Mouse (Mus musculus): Measurements from ENCODE around the gene Khdrbs1.
A peak's percentile ranks its signal among the peaks of the same experiment; 100 is the strongest.

Gene Khdrbs1

GRCm38 (mm10) chr4:129672878-129673449 lies 69.1 kb downstream of the Khdrbs1 start:
- no peak for DNase-seq (ENCODE audit: low read depth, low spot score)

- DNase-seq (ENCODE audit: low read depth, low spot score), result peak; percentile 85
Observed at GRCm38 (mm10) chr4:129672083-129672877, 69.8 kb downstream of the Khdrbs1 start, which contains the start of gene Kpna6. Gene Kpna6 (minus strand): TSS chr4:129672767.

DNA sequence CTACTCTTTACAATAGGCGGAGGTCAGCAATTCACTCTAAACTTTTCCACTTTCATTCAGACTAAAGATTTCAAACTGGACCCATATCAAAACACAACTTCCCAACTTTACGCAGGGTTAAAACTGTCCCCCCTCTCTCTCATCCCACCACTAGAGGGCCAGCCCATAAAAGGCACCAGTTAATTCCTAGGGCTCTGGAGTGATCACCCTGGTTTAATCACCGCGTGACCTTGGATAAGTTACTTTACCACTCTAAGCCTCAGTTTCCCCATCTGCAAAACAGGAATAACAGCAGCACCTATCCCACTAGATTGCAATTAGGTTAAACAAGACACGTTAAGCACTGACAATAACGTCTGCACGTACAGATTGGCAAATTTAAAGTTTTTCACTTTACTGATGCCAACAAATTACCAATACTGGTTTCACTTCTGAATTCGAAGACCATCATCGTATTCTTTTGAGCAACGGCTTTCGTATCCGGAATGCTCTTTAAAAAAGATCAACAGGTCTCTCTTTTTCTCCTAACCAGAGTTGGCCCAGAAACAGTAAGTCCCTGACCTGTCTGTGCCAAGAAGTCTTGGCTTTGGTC lies 70.5 kb downstream of the Khdrbs1 start:
- DNase-seq (ENCODE audit: low read depth, low spot score), result peak; percentile 62

DNA sequence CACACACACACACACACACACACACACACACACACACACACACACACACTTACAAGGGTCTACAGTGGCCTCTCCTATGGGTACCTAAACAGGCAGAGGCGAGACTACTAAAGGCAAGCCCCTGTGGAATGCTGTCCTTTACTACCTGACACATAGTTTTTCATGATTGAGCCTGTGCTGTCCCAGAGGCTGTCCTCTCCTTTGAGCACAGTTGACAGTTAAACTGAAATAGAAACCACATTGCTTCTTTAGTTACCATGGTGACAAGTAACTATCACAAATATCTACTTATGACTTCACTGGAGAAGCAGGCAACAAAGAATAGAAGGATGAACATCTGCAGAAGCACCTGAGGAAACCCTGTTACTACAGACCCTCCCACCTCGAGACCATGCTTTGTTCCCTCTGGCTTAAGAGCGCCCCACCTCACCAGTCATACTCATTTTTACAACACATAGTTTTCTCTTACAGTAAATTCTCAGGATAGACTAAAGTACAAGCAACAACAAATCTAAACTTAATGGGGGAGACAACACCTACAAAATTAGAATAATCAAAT lies 79.8 kb downstream of the Khdrbs1 start:
- DNase-seq (ENCODE audit: low read depth, low spot score), result no peak

DNA sequence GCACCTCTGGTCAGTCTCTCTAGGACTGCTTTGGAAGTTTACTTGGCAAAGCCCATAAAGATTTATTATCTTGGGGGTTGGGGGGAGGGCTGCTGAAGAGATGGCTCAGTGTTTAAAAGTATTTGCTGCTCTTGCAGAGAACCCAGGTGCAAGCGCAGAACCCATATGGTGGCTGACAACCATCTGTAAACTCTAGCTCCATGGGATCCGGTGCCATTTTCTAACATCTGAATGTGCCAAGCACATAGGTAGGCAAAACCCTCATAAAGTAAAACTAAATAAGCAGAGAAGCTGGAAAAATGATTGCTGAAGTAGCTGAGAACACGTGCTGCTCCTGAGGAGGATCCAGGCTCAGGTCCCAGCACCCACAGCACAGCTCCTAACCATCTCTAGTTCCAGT lies 80.5 kb downstream of the Khdrbs1 start:
- DNase-seq (ENCODE audit: low read depth, low spot score), result no peak

DNA sequence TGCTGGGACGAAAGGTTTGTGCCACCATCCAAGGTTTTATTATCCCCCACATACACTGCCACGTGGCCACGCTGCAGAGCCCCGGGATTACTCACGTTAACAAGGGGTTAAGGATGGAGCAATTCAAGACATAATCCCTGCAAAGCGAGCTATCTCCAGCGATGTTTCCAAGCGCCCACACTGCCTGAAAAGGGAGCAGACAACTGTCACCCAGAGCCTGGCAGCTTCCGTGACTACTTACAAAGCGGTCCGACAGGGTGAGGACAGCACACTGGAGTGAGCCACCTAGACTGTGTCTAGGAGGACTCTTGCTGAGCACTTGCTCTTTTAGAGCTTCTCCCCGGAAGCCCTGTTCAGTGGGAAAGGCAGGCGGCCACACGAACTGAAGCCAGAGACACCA lies 87.3 kb downstream of the Khdrbs1 start:
- no peak for DNase-seq (ENCODE audit: low read depth, low spot score)

All from CD4-positive helper T cell, adult 2 months (primary cell).